Mouse (Mus musculus) monocyte, adult 5-6 weeks (primary cell): Measurements from ENCODE around the gene Mtmr12. TPM values are rescaled to one million over a fixed set of nuclear protein-coding genes. Genes with fewer than 3 reads are reported as not detected.
"Not testable (repeated sequence)": the region's sequence is repeated elsewhere in the genome, so short reads cannot be mapped to it uniquely, and the experiment has no call there.

Experiments
- ATAC-seq: fragments of 153-309, 156-312 bp; replicated peaks from 2 replicates; pipeline ENCODE4 v1.8.0; 2017; ENCODE audit warnings: mild to moderate bottlenecking; ENCODE audit not compliant: low TSS enrichment, insufficient number of reproducible peaks, severe bottlenecking, poor library complexity, low FRiP score
- total RNA-seq: library from RNA; stranded (forward); fragments of 200-1000, 200-491, 200-594 nt; gene quantifications from 3 replicates; pipeline ENCODE4 v1.2.3, GENCODE M21; 2017

Gene Mtmr12
- 34.1 to 46.7 TPM (median 39.5 TPM) in 3 replicates for total RNA-seq

DNA sequence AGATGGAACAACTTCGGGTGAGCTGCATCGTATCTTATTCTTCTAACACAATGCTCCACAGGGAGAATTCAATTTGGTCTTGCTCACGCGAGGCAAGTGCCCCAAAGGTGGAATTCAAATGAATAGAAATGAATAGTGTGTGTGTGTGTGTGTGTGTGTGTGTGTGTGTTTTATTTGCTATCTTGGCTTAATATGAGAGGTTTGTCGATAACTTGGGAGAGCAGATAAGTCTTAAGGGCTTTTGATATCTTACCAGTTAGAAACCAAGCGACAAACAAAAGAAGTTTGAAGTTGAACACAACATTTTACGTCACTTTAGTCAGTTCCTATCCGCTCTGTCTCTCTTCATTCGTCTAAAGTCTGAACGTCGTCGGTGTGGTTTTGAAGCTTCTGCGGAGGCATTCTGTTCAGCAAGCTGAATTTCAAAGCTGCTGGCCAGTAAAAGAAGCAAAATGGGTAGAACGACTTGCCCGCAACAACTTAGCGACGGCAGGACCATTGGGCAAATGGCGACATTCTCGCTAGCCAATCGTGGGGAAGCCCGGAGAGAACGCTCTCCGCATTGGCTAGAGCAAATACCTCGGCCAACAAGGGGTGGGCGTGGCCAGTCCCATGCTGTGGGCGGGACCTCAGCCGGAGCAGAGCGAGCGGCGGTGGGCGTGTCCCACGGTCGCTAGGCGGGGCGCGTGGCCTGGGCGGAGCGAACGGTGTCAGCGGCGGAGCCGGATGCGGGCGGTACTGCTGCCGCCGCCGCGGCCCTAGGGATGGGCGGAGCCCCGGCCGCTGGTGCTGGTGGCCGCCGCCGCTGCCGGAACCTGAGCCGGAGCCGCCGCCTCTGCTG, at the start of gene Mtmr12:
Gene Mtmr12, plus strand, starts transcription at position 710 of the 841 bp plus-strand sequence.
- peak; percentile 97 for ATAC-seq

GRCm38 (mm10) chr15:12178126-12178525, 26.7 kb upstream of the Mtmr12 start:
- no peak for ATAC-seq

- ATAC-seq = peak; percentile 59
Observed at GRCm38 (mm10) chr15:12181181-12181805, 23.5 kb upstream of the Mtmr12 start.

DNA sequence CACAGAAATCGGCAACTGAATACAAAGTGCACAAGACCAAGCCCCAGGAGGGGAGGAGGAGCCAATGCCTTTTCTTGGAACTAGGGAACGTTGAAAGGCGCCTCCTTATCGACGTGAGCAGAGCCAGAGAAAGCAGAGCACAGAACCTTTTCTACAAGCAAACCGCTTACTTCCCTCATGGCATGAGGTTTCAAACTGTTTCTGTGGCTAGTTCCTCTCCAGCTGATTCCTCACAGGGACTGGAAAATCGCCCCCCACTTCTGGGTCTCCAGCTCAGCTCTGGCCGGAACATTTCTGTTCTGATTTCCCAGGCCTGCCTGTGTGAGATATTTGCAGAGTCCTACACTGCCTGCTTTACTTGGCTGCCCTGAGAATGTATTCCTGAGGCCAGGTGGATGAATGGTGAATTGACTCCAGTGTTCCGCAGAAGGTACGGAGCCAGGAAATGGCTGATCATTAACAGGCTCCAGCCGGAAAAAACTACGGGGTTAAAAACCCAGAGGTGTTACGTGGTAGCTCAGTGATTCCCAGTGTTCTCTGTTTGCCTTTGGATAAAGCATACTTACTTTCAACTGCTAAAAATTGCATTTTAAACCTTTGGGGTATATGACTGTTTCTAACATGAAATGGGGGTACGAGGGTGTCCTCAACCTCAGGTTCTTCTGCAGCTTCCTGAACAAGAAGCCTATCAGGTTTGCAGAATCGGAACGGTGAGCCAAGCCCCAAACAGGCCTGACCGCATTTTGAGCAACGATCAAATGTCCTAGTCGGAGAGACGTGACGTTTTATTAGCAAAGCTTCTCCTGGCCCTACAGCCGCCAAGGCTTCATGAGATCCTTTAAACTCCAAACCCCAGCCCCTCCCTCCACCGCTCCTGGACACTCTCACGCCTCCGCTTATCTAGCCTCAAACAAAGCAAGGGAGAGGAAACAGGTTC, 10.7 kb upstream of the Mtmr12 start:
- ATAC-seq = no peak

DNA sequence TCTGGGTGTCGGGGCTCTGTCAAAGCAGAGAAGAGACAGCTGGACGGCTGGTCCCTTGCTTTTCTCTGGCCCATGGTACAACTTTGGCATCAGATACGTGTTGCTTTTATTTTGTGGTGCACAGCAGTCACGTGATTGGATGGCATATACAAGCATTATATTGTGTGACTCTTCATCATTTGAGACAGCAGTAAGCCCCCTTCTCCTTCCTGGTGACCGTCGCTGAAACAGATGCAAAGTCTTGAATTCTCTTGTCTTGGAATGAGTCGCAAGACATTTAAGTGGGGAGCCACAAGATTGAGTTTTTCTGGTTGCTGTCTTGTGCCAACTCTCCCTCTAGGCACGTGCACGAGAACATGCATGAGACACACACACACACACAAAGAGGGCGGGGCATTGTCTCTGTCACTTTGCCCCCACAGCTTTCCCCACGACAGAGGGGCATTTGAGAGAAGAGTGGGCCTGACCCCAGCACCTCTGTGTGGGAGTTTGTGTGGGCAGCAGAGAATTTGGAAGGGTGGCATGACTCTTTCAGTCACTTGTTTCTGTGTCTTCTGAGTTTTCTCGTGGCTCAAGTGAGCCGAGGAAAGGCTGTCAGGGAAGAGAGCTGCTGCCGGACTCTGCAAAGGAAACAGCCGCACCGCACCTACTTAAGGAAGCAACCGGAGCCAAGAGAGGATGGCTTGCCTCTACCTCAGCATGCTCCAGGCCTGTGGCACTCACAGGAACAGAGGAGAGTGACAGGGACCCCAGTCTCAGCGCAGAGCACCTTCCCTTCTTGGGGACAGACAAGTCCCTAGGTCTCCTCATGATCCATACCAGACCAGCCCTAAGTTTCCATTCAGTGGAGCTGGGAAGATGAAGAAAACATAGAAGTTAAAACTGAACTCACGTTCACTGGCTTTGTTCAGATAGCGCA, 9.8 kb upstream of the Mtmr12 start:
- ATAC-seq = no peak

DNA sequence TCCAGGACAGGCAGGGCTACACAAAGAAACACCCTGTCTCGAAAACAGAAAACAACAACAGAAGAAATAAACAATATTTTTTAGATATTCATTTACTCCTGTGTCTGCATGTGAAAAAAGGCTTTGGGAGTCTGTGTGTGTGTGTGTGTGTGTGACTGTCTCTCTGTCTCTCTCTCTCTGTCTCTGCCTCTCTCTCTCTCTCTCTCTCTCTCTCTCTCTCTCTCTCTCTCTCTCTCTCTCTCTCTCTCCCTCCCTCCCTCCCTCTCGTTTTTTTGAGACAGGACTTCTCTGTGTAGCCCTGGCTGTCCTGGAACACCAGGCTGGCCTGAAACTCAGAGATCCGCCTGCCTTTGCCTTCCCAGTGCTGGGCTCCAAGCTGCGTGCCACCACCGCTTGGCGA, 8.9 kb upstream of the Mtmr12 start:
- no peak for ATAC-seq

- peak; percentile 83 for ATAC-seq
Observed at GRCm38 (mm10) chr15:12196410-12197191, 8.2 kb upstream of the Mtmr12 start.

GRCm38 (mm10) chr15:12197361-12197760, 7.5 kb upstream of the Mtmr12 start:
- ATAC-seq = no peak

GRCm38 (mm10) chr15:12200021-12200420, 4.8 kb upstream of the Mtmr12 start:
- no peak for ATAC-seq

DNA sequence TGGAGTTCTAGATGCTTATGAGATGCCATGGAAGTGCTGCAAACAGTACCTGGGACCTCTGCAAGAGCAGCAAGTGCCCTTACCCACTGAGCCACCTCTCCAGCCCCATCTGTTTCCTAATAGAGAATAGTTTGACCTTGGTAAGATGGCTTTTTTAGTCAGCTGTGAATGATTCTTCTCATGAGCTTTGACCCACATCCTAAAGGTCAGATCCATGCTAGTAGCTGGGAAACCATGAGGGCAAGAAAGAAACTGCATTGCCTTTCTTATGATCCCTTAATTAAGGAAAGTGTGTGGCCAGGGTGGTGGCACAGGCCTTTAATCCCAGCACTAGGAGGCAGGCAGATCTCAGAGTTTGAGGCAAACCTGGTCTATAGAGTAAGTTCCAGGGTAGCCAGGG, 3.0 kb upstream of the Mtmr12 start:
- ATAC-seq = no peak

GRCm38 (mm10) chr15:12202456-12202855, 2.4 kb upstream of the Mtmr12 start:
- no peak for ATAC-seq

- ATAC-seq = not testable (repeated sequence)
Observed at GRCm38 (mm10) chr15:12203008-12203407, 1.8 kb upstream of the Mtmr12 start.

DNA sequence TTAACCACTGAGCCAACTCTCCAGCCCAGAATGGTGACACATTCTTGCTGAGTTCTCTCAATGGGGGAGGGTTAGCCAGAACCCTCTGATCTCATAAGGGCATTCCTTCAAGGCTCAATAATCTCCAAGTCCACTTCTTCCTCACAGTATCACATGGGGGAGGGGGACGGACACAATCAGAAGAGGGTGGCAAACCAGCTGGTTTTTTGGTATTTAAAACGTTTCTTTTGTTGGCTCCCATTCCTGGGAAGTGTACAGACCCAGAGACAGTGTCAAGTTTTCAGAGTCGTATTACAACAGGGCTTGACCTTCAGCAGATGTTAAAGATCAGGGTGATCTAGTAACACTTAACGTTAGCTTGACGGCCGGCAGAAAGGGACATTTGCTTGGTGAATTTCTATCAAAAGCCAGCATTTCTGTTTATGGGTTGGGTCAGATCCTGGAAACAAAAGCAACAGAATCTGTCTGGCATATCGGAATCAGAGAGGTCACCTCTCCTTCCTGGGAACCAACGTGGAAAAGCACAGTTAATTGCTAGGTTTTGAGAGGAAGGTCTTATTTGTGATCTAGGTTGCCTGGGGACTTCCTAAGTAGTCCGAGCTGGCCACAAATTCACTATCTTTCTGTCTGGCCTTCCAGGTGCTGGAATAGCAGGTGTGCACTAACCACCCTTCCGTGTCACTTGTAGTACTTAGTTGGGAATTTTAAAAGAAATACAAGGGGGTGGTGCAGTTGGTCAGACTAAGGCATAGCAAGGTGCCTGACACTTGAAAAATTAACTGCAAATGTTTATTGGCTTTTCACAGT, 1.1 kb upstream of the Mtmr12 start:
- ATAC-seq = no peak

GRCm38 (mm10) chr15:12205160-12205901, 503 bp downstream of the Mtmr12 start:
- ATAC-seq = no peak

GRCm38 (mm10) chr15:12205902-12206645, 1.2 kb downstream of the Mtmr12 start:
- no peak for ATAC-seq
